Mouse (Mus musculus) megakaryocyte, embryonic 14.5 days (primary cell): Measurements from ENCODE around the gene Car2. TPM values are rescaled to one million over a fixed set of nuclear protein-coding genes. Genes with fewer than 3 reads are reported as not detected.

ENCODE experiments used
- H3K27me3 ChIP-seq: replicated peaks from 2 replicates; pipeline ENCODE3; 2012; ENCODE audit warnings: inconsistent platforms
- H3K36me3 ChIP-seq: replicated peaks from 2 replicates; pipeline ENCODE3; 2012; ENCODE audit warnings: low read length, inconsistent platforms, mixed read lengths
- H3K4me1 ChIP-seq: 2 replicates; pipeline ENCODE4 v1.6.1; 2012; ENCODE audit warnings: inconsistent platforms
- H3K4me3 ChIP-seq: replicated peaks from 2 replicates; pipeline ENCODE3; 2012; ENCODE audit warnings: moderate library complexity, mild to moderate bottlenecking, inconsistent platforms
- H3K9me3 ChIP-seq: 2 replicates; pipeline ENCODE4 v1.6.1; 2012; ENCODE audit warnings: inconsistent platforms
- FLI1 ChIP-seq: IDR thresholded peaks from 2 replicates; pipeline ENCODE4 v1.6.1; 2012; ENCODE audit warnings: low read length, inconsistent platforms, mixed read lengths
- GATA1 ChIP-seq: IDR thresholded peaks from 3 replicates; pipeline ENCODE4 v1.6.1; 2012; ENCODE audit warnings: mixed read lengths, low read length, inconsistent platforms, borderline replicate concordance
- polyA plus RNA-seq: library from polyadenylated mRNA; stranded (reverse); fragments of >175 nt; gene quantifications from 2 replicates; pipeline ENCODE4 v1.2.3, GENCODE M21; 2012; ENCODE audit warnings: low replicate concordance; ENCODE audit not compliant: insufficient read depth

The Car2 gene
- polyA plus RNA-seq, 1 experiment: 53.1 TPM

DNA sequence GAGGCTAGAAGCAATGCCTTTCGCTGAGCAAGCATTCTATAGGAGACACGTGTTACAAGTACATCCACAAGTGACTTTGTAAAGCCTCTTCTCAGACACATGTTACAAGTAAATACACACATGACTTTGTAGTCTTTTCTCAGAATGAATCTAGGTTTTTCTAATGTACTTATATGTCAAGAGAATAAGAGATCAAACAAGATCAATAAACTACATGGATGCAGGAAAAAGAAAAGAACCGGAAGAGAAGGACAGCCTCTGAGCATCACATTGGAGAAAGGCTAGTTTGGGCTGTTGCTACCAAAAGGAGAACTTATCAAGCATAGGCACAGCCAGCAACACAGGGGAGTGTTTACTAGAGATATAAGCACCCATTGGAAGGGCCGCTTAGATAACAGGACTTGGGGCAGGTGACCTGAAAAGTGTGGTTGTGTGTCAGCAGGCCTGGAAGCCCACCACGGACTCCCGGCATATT lies 7.3 kb upstream of the Car2 start:
- Histone ChIP-seq H3K36me3 (no peaks in the 10 kb centered on the region), H3K4me3 (no peak overlapping the region), H3K4me1 (peaks cover 67% of the 10 kb centered on the region), H3K27me3 (no peaks in the 10 kb centered on the region), H3K9me3 (no peaks in the 10 kb centered on the region)
- TF ChIP-seq FLI1: no peak
- TF ChIP-seq GATA1: no peak

DNA sequence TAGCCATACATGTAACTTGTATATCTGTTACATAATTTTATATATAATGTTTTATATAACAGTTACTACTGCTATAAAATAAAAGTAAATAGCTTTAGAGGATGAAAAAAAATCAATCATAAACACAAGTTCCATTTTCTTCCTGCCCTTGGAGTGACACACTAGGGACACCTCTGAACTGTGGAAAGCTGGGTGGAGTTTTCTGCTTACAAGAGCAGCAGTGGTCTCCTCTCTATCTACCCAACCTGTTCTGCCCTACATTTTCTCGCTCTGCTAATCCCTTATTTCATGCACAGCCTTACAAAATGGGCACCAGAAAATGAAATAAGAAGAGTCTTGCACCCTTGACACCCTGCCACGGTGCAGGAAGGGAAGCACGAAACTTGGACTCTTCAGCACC lies 6.8 kb upstream of the Car2 start:
- Histone ChIP-seq H3K27me3 (no peaks in the 10 kb centered on the region), H3K4me1 (peaks cover 67% of the 10 kb centered on the region), H3K9me3 (no peaks in the 10 kb centered on the region), H3K4me3 (no peak overlapping the region), H3K36me3 (no peaks in the 10 kb centered on the region)
- TF ChIP-seq FLI1 (no peak), GATA1 (no peak)

DNA sequence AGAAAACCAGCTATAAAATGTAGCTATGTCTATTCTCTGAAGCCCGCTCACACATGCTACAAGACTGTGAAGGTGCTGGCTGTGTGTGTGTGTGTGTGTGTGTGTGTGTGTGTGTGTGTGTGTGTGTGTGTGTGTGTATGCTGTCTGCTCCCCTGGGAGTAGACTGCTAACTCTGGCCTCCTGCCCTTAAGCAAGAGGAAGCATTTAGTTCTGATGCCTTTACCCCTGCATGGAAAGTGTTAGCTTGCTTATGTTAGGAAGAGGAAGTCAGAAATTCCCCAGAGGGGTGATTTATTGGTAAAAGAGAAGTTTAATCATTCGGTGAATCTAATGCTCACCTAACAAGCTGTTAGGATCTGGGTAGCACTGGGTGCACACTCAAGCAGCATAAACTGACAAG lies 5.8 kb upstream of the Car2 start:
- peaks cover 72% of the 10 kb centered on the region for H3K4me1 ChIP-seq
- TF ChIP-seq GATA1: no peak
- TF ChIP-seq FLI1: no peak
- H3K4me3 ChIP-seq: no peak overlapping the region
- H3K36me3 ChIP-seq: no peaks in the 10 kb centered on the region
- no peaks in the 10 kb centered on the region for H3K27me3 ChIP-seq
- H3K9me3 ChIP-seq: no peaks in the 10 kb centered on the region

DNA sequence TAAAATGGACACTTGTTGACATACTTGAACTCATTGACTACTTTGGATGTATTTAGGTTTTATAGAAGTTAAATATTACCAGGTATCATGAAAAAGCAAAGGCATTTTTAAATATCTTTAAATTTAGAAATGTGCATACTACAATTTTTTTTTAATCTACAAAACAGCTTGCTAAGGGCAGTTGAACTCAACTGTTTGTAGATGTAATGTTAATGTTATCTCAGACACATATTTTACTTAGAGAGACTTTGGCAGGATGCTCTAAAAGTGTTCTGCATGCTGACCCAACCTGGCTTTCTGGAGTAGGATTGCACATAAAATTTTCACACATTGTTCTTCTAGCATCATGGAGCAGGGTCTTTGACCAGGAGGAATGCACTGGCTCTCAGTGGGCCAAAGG lies 4.1 kb upstream of the Car2 start:
- TF ChIP-seq GATA1 (no peak), FLI1 (no peak)
- no peaks in the 10 kb centered on the region for H3K9me3 ChIP-seq
- no peaks in the 10 kb centered on the region for H3K27me3 ChIP-seq
- H3K36me3 ChIP-seq: no peaks in the 10 kb centered on the region
- peaks cover 70% of the 10 kb centered on the region for H3K4me1 ChIP-seq
- H3K4me3 ChIP-seq: no peak overlapping the region

DNA sequence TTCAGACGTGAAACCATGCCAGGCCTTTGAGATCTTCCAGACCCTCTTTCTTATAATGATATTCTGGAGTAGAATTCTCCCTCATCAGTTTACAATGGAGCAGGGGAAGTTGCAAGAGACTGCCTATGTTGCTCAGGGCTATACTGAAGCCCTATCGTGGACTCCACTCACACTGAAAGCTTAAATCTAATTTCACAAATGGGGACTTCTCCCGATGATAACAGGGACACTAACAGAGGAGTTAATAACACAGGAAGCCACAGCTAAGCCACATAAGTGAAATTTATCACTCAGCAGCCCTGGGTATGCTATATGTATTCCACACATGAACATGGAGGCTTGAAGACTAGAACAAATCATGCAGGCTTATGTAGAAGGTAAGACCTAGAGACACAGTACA lies 3.3 kb upstream of the Car2 start:
- Histone ChIP-seq H3K9me3 (no peaks in the 10 kb centered on the region), H3K4me3 (no peak overlapping the region), H3K36me3 (peaks cover 2% of the 10 kb centered on the region), H3K4me1 (peaks cover 70% of the 10 kb centered on the region), H3K27me3 (no peaks in the 10 kb centered on the region)
- TF ChIP-seq FLI1 (no peak), GATA1 (no peak)

DNA sequence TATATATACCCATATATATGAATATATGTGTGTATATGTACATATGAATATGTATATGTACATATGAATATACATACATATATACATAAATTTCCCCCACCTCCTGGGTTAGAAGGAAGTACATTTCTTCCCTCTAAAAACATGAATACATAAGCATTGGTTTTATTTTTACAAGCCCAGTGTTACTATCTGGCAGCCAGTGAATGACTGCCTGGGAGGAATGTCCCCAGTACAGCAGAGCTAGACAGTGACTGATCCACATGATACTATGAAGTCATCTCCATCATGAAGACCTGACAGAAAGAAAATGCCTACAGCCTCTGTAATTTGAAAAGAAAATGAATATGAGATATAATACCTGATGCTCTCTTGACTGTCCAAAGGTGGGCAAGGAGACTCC lies 1.2 kb upstream of the Car2 start:
- Histone ChIP-seq H3K36me3 (peaks cover 16% of the 10 kb centered on the region), H3K9me3 (no peaks in the 10 kb centered on the region), H3K4me1 (peaks cover 70% of the 10 kb centered on the region), H3K27me3 (no peaks in the 10 kb centered on the region), H3K4me3 (no peak overlapping the region)
- TF ChIP-seq GATA1 (no peak), FLI1 (no peak)

DNA sequence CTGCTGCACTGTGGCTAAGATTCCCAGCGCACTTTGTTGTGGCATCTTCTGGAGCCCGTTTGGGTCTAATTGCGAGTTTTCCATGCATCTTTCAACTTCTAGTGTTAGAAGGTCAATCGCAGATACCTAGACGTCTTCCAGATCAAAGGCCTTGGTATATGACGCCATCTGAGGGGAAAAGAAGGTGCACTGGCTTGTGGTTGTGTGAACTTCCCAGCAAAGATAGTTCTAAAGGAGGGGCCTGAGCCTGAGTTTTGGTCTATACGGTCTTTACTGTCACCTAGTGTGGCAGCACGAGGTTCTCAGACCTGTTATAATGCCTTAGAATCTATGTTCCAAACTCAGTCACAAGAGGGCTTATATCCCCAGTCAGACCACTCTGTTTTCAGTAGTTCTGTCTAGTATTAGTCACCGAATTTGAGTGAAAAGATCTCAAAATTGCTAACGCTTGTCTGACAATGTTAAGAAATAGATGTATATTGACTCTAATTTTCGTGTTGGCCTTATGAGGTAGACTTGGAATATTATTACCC lies 1.1 kb downstream of the Car2 start:
- Histone ChIP-seq H3K9me3 (no peaks in the 10 kb centered on the region), H3K4me1 (peaks cover 71% of the 10 kb centered on the region), H3K27me3 (no peaks in the 10 kb centered on the region), H3K4me3 (peak overlapping the region; percentile 98), H3K36me3 (peaks cover 17% of the 10 kb centered on the region)
- TF ChIP-seq FLI1 (no peak), GATA1 (no peak)

DNA sequence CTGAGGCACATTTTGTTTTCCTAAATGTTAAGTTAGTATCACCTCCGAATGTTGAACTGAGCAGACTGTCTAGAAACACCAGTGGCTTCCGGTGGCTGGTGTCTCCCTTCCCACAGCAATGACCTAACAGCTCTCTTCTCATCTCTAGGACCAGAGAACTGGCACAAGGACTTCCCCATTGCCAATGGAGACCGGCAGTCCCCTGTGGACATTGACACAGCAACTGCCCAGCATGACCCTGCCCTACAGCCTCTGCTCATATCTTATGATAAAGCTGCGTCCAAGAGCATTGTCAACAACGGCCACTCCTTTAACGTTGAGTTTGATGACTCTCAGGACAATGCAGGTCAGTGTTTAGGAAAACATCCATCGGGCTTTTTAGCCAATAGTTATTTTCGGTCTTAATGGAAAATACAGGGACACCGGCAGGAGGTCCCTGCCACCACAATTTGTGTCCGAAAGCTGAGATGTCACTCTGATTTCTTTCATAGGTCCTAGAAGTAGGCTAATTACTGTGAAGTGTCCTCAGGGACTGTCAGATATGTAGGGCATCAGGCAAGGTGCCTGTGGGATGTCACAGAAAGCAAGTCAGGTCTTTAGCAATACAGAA lies 1.7 kb downstream of the Car2 start:
- Histone ChIP-seq H3K4me1 (peaks cover 66% of the 10 kb centered on the region), H3K27me3 (no peaks in the 10 kb centered on the region), H3K4me3 (peak overlapping the region; percentile 98), H3K9me3 (no peaks in the 10 kb centered on the region), H3K36me3 (peaks cover 17% of the 10 kb centered on the region)
- TF ChIP-seq FLI1: no peak
- no peak for TF ChIP-seq GATA1

DNA sequence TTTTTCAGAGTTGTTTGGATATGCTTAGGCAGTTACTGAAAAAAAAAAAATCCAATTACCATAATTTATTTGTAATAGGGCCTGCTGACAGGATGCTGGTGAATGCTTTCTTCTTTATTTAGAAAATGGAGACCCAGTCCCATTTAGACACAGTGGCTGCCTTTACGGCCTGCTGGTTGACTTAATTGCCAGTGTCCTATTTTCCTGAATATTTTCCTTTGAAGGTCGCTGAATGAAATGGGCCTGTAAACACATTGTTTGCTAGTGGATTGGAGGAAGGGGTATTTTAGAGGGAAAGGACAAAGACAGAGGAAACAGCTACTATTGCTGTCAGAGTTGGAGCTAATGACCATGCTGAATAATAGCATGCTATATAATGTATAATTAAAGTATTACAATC lies 2.5 kb downstream of the Car2 start:
- Histone ChIP-seq H3K36me3 (peaks cover 17% of the 10 kb centered on the region), H3K4me3 (peak overlapping the region; percentile 73), H3K27me3 (no peaks in the 10 kb centered on the region), H3K9me3 (no peaks in the 10 kb centered on the region), H3K4me1 (peaks cover 62% of the 10 kb centered on the region)
- TF ChIP-seq FLI1 (no peak), GATA1 (no peak)

DNA sequence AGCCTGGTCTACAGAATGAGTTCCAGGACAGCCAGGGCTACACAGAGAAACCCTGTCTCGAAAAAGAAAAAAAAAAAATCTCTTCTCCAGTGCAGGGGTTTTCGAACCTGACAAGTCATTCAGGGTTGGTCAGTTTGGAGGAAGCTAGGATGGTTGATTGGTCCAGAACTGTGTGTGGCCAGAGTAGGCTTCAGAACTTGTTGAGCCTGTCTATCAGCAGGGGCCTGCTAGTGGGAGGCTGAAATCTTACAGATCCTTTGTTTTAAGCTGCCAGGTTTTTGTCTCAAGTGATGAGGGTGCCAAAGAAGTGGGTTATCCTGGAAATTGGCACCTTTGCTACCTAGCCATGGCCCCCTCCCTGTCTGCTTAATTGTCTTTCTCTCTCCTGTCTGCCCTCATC lies 3.0 kb downstream of the Car2 start:
- H3K9me3 ChIP-seq: no peaks in the 10 kb centered on the region
- H3K27me3 ChIP-seq: no peaks in the 10 kb centered on the region
- peak overlapping the region; percentile 82 for H3K4me3 ChIP-seq
- H3K36me3 ChIP-seq: peaks cover 17% of the 10 kb centered on the region
- H3K4me1 ChIP-seq: peaks cover 65% of the 10 kb centered on the region
- no peak for TF ChIP-seq FLI1
- no peak for TF ChIP-seq GATA1
